Mouse (Mus musculus) MEL (cell line): ENCODE measurements around the gene Chd2. TPM values are rescaled to one million over a fixed set of nuclear protein-coding genes. Genes with fewer than 3 reads are reported as not detected.
"Not testable (repeated sequence)": the region's sequence is repeated elsewhere in the genome, so short reads cannot be mapped to it uniquely, and the experiment has no call there.

Experiments used
- DNase-seq: peaks from one replicate; pipeline ENCODE4 v3.0.0; 2011; ENCODE audit warnings: low read depth, low spot score
- H3K27ac ChIP-seq: 2 replicates; pipeline ENCODE4 v1.5.1; 2012; ENCODE audit warnings: low read depth, mild to moderate bottlenecking, control low read depth, low read length, moderate library complexity; ENCODE audit not compliant: control insufficient read depth
- H3K27me3 ChIP-seq, 2 experiments: fragments of 150-350 bp in 1 of 2; sonication (generic) in 1 of 2; 2 replicates each; pipeline ENCODE4 v1.6.1; 2012; ENCODE audit warnings: low read length in 2 of 2, mild to moderate bottlenecking in 2 of 2, improper control_type of control experiment in 1 of 2, moderate library complexity in 1 of 2; ENCODE audit not compliant: insufficient read depth in 2 of 2, control insufficient read depth in 1 of 2
- H3K36me3 ChIP-seq, 2 experiments: 2 replicates each; pipeline ENCODE4 v1.6.1; 2012 to 2014; ENCODE audit warnings: low read length in 2 of 2, improper control_type of control experiment in 1 of 2, inconsistent platforms in 1 of 2, mild to moderate bottlenecking in 1 of 2; ENCODE audit not compliant: insufficient read depth in 2 of 2, control insufficient read depth in 1 of 2
- H3K4me1 ChIP-seq, 2 experiments: fragments of 150-350 bp in 1 of 2; sonication (generic) in 1 of 2; 2 replicates each; pipeline ENCODE4 v1.6.1; 2012; ENCODE audit warnings: low read length in 2 of 2, improper control_type of control experiment in 1 of 2, mild to moderate bottlenecking in 1 of 2; ENCODE audit not compliant: insufficient read depth in 2 of 2, control insufficient read depth in 1 of 2
- H3K4me3 ChIP-seq, 2 experiments: fragments of 150-350 bp in 1 of 2; sonication (generic) in 1 of 2; 2 replicates each; pipeline ENCODE4 v1.5.1; 2012; ENCODE audit warnings: low read depth in 2 of 2, low read length in 2 of 2, mild to moderate bottlenecking in 2 of 2, moderate library complexity in 2 of 2, control low read depth in 1 of 2, improper control_type of control experiment in 1 of 2; ENCODE audit not compliant: control insufficient read depth in 1 of 2, insufficient read depth in 1 of 2
- H3K79me2 ChIP-seq: 2 replicates; pipeline ENCODE4 v1.6.1; 2012; ENCODE audit warnings: mild to moderate bottlenecking, low read length, moderate library complexity; ENCODE audit not compliant: control insufficient read depth, poor library complexity, insufficient read depth
- H3K9ac ChIP-seq: 2 replicates; pipeline ENCODE4 v1.6.1; 2012; ENCODE audit warnings: low read depth, mild to moderate bottlenecking, control low read depth, low read length, moderate library complexity; ENCODE audit not compliant: control insufficient read depth, poor library complexity, severe bottlenecking
- H3K9me3 ChIP-seq: fragments of 150-350 bp; sonication (generic); replicated peaks from 2 replicates; pipeline ENCODE4 v1.6.1; 2012; ENCODE audit warnings: mild to moderate bottlenecking, low read length, improper control_type of control experiment, moderate library complexity; ENCODE audit not compliant: insufficient read depth
- EP300 ChIP-seq, 2 experiments: IDR thresholded peaks; 2 replicates each; pipeline ENCODE4 v1.6.1; 2011; ENCODE audit warnings: improper control_type of control experiment in 2 of 2, low read length in 2 of 2, low read depth in 1 of 2, mild to moderate bottlenecking in 1 of 2
- ETS1 ChIP-seq: IDR thresholded peaks from 2 replicates; pipeline ENCODE4 v1.6.1; 2012; ENCODE audit warnings: low read depth, mild to moderate bottlenecking, inconsistent platforms, low read length, improper control_type of control experiment, moderate library complexity
- GATA1 ChIP-seq: IDR thresholded peaks from 2 replicates; pipeline ENCODE4 v1.6.1; 2011; ENCODE audit warnings: low read depth, low read length, improper control_type of control experiment
- MAX ChIP-seq: IDR thresholded peaks from 2 replicates; pipeline ENCODE4 v1.6.1; 2011; ENCODE audit warnings: low read length, improper control_type of control experiment
- NRF1 ChIP-seq: IDR thresholded peaks from 2 replicates; pipeline ENCODE4 v1.6.1; 2014; ENCODE audit warnings: low read depth, mild to moderate bottlenecking, inconsistent platforms, low read length, improper control_type of control experiment, moderate library complexity; ENCODE audit not compliant: poor library complexity, insufficient read depth, severe bottlenecking
- RCOR1 ChIP-seq: IDR thresholded peaks from 2 replicates; pipeline ENCODE4 v1.6.1; 2012; ENCODE audit warnings: low read depth, mild to moderate bottlenecking, inconsistent platforms, low read length, improper control_type of control experiment
- TBP ChIP-seq: IDR thresholded peaks from 2 replicates; pipeline ENCODE4 v1.8.0; 2011; ENCODE audit warnings: low read depth, low read length, improper control_type of control experiment
- UBTF ChIP-seq: IDR thresholded peaks from 2 replicates; pipeline ENCODE4 v1.6.1; 2012; ENCODE audit warnings: low read depth, mild to moderate bottlenecking, inconsistent platforms, low read length, improper control_type of control experiment, moderate library complexity, borderline replicate concordance; ENCODE audit not compliant: insufficient read depth
- USF2 ChIP-seq, 2 experiments: IDR thresholded peaks; 2 replicates each; pipeline ENCODE4 v1.6.1; 2011 to 2012; ENCODE audit warnings: improper control_type of control experiment in 2 of 2, low read length in 2 of 2, borderline replicate concordance in 1 of 2, inconsistent platforms in 1 of 2, low read depth in 1 of 2, mild to moderate bottlenecking in 1 of 2; ENCODE audit not compliant: insufficient read depth in 1 of 2
- polyA plus RNA-seq, 2 experiments: library from polyadenylated mRNA; stranded (reverse) in 1 of 2; unstranded in 1 of 2; fragments of >175 nt in 1 of 2; fragments of >200 nt in 1 of 2; gene quantifications; 2 replicates each; pipeline versions ENCODE4 v1.2.1 to v1.2.4; 2012; ENCODE audit warnings: low replicate concordance in 2 of 2, low read depth in 1 of 2; ENCODE audit not compliant: insufficient read length in 2 of 2, insufficient read depth in 1 of 2, missing spikeins in 1 of 2
- total RNA-seq: library from RNA; depleted of rRNA; stranded (reverse); fragments of 300-350 nt; gene quantifications from 2 replicates; pipeline ENCODE4 v1.2.3, GENCODE M21; 2012

Chd2 gene
- total and polyA plus RNA-seq, 3 experiments: 9.9 to 275 (median 21.4) TPM

- DNase-seq: no peak
- Histone ChIP-seq H3K4me1 (no peaks in the 10 kb centered on the region; a peak in 1 of 4 replicates), H3K36me3 (no peaks in the 10 kb centered on the region)
- TF ChIP-seq ETS1 (peak; percentile 59), NRF1 (no peak)
- TF ChIP-seq, all 39 proteins: peak for 1
- no peaks in the 10 kb centered on the region for H3K9me3 ChIP-seq
- H3K27me3 ChIP-seq: no peaks in the 10 kb centered on the region
- no peak overlapping the region for H3K9ac ChIP-seq
- H3K4me3 ChIP-seq: no peak overlapping the region
- H3K79me2 ChIP-seq: no peaks in the 10 kb centered on the region
- H3K27ac ChIP-seq: no peak overlapping the region
Measured at GRCm38 (mm10) chr7:73575257-73575656, 33.6 kb upstream of the Chd2 start.

GRCm38 (mm10) chr7:73574673-73575072 is 33.0 kb upstream of the Chd2 start:
- not testable (repeated sequence) for H3K4me1 ChIP-seq, H3K9ac ChIP-seq, H3K9me3 ChIP-seq, H3K36me3 ChIP-seq, H3K27me3 ChIP-seq, DNase-seq, H3K4me3 ChIP-seq, H3K27ac ChIP-seq, H3K79me2 ChIP-seq

GRCm38 (mm10) chr7:73572571-73572970 is 30.9 kb upstream of the Chd2 start:
- H3K9ac ChIP-seq: no peak overlapping the region
- no peaks in the 10 kb centered on the region for H3K36me3 ChIP-seq
- TF ChIP-seq RCOR1 (no peak), TBP (peak; percentile 98), UBTF (peak; percentile 98)
- H3K79me2 ChIP-seq: no peaks in the 10 kb centered on the region
- H3K9me3 ChIP-seq: no peaks in the 10 kb centered on the region
- no peaks in the 10 kb centered on the region for H3K27me3 ChIP-seq
- no peak overlapping the region for H3K27ac ChIP-seq
- peaks cover 0 to 5% of the 10 kb centered on the region in 2 experiments; a peak in 3 of 4 replicates for H3K4me1 ChIP-seq
- H3K4me3 ChIP-seq: no peak overlapping the region
- peak; percentile 65 for DNase-seq

DNA sequence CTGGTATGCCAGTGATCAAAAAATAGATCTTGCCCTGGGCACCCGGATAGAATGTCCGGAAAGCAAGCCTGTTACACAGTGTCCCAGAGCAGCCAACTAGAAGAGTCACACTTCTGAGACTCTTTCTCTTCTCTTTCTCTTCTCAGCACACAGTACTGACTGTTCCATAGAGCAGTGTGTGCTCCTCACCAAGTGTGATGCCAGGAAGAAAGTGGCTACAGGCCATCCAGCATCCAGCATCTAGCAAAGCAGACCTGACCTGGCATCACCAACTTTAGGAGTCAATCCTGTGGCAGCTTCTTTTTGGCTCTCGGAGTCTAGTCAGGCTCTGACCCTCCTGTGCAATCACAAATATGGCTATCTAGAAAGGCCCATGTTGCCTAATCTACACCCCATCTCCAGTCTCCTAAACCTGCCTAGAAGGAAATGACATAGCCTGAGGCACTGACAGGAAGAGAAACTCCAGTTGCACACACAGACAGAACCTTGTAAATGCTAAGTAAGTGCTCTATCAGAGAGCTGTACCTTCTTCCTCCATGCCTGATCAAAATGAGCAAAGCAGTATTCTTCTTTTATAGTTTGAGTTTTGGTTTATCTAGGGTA is 27.3 kb upstream of the Chd2 start:
- no peaks in the 10 kb centered on the region for H3K27me3 ChIP-seq
- TF ChIP-seq MAX (no peak), USF2 (IDR thresholded peaks at IDR 0.05; ENCODE audit: borderline replicate concordance in 1 of 2, insufficient read depth in 1 of 2, low read depth in 1 of 2, low read length in 2 of 2) (no peak), TBP (peak; percentile 43; the same call in 1 of the 2 replicates), UBTF (no peak), EP300 (IDR thresholded peaks at IDR 0.05; ENCODE audit: low read depth in 1 of 2, low read length in 2 of 2) (peak in 1 of 2 experiments; percentile 13; a peak in 1 of 4 replicates), GATA1 (peak; percentile 36; the same call in 1 of the 2 replicates)
- no peak overlapping the region for H3K4me3 ChIP-seq
- H3K9me3 ChIP-seq: no peaks in the 10 kb centered on the region
- no peaks in the 10 kb centered on the region; a peak in 1 of 4 replicates for H3K36me3 ChIP-seq
- H3K9ac ChIP-seq: no peak overlapping the region
- no peak overlapping the region for H3K27ac ChIP-seq
- DNase-seq: peak; percentile 32
- H3K79me2 ChIP-seq: no peaks in the 10 kb centered on the region
- peaks cover 0 to 5% of the 10 kb centered on the region in 2 experiments; a peak in 3 of 4 replicates for H3K4me1 ChIP-seq
